Mouse (Mus musculus): ENCODE results near the gene Fam172a.

Fam172a gene

GRCm38 (mm10) chr13:77976248-77976647 lies 274.4 kb downstream of the Fam172a start:
- no peak for DNase-seq (ENCODE audit: low read depth, low spot score)

- DNase-seq (ENCODE audit: low read depth, low spot score), result no peak
These were observed 275.3 kb downstream of the Fam172a start for GRCm38 (mm10) chr13:77977121-77977520.

DNA sequence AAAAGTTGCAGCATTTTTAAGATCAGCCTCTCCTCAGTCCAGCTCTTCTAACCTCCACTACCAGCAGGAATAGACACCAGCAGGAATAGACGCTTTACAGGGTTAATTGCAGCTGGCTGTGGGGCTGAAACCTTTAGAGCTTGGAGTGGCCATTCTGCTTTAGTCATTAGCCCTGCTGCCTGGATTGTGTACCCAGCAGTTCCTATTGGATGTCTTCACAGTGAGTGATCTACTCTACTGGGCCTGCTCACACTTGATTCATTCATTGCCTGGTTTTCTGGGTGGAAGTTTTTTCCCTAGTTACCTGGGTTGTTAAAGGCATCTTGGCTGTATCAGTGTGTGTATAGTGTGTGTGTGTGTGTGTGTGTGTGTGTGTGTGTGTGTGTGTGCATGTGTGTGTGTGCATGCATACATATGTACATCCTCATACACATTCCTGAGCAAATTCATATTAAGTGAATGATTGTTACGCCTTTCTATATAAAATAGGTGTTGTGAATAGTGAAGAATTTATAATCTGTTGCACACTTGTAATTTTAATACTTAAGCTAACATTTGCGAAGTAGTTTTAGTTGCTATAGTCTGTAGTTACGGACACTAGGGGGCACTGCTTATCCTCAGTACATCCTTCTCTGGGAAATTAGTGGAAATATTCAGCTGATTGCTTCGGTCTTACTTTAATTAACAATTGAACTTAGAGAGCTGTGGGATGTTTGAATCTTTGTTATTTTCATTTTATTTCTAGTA lies 280.4 kb downstream of the Fam172a start:
- DNase-seq (ENCODE audit: low read depth, low spot score), result peak; percentile 22

- no peak for DNase-seq (ENCODE audit: low read depth, low spot score)
These were observed 281.0 kb downstream of the Fam172a start for GRCm38 (mm10) chr13:77982852-77983202.

DNA sequence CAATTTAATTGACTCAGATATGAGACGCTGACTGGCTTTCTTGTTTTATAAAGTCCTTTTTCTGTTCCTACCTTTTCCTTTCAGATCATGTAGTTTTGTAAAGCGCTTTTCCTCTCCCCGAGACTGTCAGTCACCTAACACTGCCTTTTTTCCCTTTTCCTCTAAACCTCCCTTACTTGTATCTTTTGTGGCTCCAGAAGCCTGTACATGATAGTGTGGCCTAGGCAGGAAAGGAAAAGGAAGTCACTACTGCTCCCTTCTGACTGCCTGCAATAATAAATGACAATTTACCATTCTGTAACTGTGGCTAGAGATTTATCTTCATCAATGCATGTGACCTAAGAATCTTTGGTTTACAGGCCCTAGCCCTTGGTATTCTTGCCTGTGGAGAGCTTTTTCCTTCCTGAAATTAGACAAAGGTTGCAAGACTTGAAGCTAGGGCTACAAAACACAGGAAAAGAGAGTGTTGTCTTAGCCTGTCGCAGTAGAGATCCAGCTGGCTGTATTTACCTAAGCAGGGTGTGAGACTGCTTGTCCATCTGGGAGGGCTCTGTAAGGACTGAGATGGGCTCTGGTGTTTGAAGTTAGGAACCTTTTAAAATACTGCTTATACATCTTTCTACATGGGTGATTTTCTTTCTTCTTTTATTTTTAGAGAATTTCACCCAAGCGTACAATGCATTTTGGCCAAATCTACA lies 289.5 kb downstream of the Fam172a start:
- no peak for DNase-seq (ENCODE audit: low read depth, low spot score)

- DNase-seq (ENCODE audit: low read depth, low spot score), result no peak
These were observed 302.8 kb downstream of the Fam172a start for GRCm38 (mm10) chr13:78004649-78005048.

- DNase-seq (ENCODE audit: low read depth, low spot score), result no peak
These were observed 303.5 kb downstream of the Fam172a start for GRCm38 (mm10) chr13:78005344-78005743.

- DNase-seq (ENCODE audit: low read depth, low spot score), result no peak
These were observed 308.3 kb downstream of the Fam172a start for GRCm38 (mm10) chr13:78010176-78010575.

DNA sequence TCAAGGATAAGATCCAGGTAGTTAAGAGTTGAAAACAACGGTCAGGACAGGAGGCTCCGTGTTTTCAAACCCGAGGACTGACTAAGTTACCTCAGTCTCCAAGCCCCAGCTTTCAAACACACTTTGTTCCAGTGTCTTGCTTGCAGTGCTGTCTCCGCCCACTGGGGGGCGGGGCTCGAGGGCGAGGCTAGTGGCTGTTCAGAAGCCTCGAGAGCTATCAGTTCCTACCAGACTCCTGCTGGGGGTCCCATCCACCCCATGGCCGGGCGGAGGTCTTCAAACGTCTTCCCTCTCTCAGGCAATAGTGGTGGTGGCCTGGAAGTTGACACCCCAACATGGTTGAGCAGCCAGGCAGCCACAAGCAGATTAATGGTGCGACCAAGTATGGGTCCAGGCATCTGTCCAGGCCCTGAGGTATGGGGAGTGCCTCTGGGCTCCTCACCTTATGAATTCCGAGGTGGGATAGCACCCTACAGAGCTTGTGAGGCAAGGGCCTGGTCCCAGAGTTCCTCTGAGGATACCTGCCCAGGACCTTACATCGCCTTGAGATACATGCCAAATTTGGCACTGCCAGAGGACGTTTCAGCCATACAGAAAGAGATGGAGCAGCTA lies 323.0 kb downstream of the Fam172a start, which contains the start of gene Pou5f2:
Pou5f2 (plus strand) TSS at position 220 of the 612 bp plus-strand sequence.
- DNase-seq (ENCODE audit: low read depth, low spot score), result no peak

- no peak for DNase-seq (ENCODE audit: low read depth, low spot score)
These were observed 331.0 kb downstream of the Fam172a start for GRCm38 (mm10) chr13:78032821-78033220.

- no peak for DNase-seq (ENCODE audit: low read depth, low spot score)
These were observed 335.4 kb downstream of the Fam172a start for GRCm38 (mm10) chr13:78037203-78037602.

DNA sequence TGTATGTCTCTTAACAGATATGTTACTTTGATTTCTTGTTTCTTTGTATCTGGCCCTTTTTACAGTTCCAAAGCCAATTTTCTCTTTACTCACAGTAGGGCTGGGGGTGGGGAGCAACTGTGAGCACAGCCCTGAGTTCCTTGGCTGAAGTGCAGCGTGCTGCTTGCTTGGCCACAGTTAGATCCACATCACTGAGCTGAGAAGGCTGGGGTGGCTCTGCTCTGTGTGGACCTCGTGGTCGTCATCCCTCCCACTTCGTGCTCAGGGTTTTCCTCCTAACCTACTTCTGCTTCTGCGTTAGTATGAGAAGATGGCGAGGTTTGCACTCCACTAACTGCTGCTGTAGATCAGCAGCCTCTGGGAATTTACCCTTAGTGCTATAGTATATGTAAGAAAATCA lies 341.4 kb downstream of the Fam172a start:
- no peak for DNase-seq (ENCODE audit: low read depth, low spot score)

GRCm38 (mm10) chr13:78045116-78045515 lies 343.3 kb downstream of the Fam172a start:
- peak; percentile 33 for DNase-seq (ENCODE audit: low read depth, low spot score)

- DNase-seq (ENCODE audit: low read depth, low spot score), result no peak
These were observed 385.9 kb downstream of the Fam172a start for GRCm38 (mm10) chr13:78087751-78088150.

DNA sequence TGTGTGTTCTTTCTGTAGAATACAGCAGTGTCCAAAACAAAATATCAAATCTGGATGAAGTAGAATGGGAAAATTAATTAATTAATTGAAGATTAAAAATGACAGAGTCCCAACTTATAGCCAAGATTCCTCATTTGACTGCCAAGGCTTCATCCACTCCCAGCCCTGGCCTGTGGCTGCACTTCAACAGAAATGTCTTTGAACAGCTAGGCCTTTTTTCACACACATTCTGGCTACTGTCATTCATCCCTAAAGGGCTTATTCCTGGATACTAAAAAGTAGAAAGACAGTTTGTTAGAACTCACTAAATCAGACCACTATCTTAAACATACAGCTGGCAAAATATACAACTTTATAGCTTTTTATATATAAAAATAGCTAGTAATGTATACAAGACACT lies 388.9 kb downstream of the Fam172a start:
- no peak for DNase-seq (ENCODE audit: low read depth, low spot score)

- no peak for DNase-seq (ENCODE audit: low read depth, low spot score)
These were observed 390.1 kb downstream of the Fam172a start for GRCm38 (mm10) chr13:78091949-78092348.

DNA sequence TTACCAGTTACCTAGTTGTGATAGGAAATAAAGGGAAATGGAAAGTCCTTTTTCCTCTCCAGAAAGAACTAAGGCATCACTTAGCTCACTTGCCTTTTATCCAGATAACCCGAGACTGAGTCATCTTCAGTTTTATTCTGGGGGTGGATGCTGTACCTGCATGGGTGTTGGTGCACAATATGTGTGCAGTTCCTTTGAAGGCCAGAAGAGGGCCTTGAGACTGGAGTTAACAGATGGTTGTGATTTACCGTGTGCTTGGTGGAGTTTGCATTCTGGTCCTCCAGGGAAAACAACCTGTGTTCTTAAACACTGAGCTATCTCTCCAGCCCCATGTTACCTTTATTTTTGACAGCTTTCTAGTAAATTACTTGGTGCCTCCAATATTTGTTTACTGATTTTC lies 392.5 kb downstream of the Fam172a start:
- no peak for DNase-seq (ENCODE audit: low read depth, low spot score)

DNA sequence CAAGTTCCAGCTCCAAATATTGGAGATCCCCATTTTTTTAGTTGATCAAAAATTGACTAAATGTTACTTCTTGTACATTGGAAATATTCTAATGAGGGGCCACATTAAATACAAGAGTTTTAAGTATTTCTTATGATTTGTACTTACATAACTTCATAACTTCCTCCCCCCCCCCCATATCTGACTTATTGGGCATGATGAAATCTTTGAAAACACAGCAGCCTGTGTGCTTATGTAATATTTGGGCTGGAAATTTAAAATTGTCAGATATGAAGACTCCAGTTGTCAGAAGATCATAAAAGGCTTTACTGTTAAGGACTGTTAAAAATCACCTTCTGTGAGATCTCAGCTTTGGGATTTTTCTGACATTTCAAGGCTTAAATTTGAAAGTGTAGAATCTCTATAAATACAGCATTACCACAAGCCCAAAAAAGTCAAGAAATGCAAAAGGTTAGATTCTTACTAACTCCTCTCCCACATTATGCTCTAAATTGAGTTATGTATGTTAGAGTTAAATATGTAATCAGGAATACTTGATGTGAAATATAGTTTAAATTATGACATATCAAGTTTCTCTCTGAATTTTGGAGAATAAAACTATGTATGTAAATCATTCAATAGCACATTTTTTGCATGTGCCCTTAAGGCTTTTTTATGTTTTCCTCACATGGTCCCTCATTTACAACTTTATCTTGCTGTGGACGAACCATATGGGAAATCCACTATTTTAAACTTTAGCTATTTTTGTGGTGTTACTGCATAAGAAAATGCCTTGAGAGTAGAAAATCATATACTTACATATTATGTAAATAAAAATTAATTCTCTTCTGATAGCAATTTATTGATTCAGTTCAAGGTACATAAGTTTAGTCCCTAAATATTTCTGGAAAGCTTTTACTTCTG lies 393.5 kb downstream of the Fam172a start:
- DNase-seq (ENCODE audit: low read depth, low spot score), result no peak

DNA sequence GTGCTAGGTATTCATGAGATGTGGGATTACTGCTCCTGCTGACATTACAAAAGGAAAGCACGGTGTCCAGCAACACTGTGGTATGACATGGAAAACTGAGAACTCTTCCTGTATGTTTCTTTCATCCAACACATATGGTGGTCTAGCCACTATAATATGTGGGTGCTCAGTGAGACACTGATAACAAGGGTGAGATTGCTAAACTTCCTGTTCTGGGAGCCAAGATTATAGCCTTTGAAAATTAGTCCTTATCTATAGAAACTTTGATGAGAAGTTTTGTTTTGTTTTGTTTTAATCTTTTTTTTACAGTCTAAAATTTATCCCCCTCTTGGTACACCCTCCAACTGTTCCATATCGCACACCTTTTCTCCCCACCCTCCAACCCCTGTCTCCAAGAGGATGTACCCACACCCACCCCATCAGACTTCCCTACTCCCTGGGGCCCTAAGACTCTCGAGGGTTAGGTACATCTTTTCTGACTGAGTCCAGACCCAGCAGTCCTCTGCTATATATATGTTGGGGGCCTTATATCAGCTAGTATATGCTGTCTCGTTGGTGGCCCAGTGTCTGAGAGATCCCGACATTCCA lies 397.1 kb downstream of the Fam172a start:
- DNase-seq (ENCODE audit: low read depth, low spot score), result no peak

GRCm38 (mm10) chr13:78099746-78100530 lies 398.1 kb downstream of the Fam172a start:
- DNase-seq (ENCODE audit: low read depth, low spot score), result no peak

GRCm38 (mm10) chr13:78100664-78101063 lies 398.8 kb downstream of the Fam172a start:
- DNase-seq (ENCODE audit: low read depth, low spot score), result no peak

Measured in retina, adult 2 months (tissue).